Mouse (Mus musculus) right cerebral cortex, adult 18-20 months (tissue): ENCODE measurements around the gene Plekhh3.

ENCODE experiments used
- DNase-seq: peaks from one replicate; pipeline ENCODE4 v3.0.0; 2022; ENCODE audit warnings: mixed read lengths

Plekhh3 gene

DNA sequence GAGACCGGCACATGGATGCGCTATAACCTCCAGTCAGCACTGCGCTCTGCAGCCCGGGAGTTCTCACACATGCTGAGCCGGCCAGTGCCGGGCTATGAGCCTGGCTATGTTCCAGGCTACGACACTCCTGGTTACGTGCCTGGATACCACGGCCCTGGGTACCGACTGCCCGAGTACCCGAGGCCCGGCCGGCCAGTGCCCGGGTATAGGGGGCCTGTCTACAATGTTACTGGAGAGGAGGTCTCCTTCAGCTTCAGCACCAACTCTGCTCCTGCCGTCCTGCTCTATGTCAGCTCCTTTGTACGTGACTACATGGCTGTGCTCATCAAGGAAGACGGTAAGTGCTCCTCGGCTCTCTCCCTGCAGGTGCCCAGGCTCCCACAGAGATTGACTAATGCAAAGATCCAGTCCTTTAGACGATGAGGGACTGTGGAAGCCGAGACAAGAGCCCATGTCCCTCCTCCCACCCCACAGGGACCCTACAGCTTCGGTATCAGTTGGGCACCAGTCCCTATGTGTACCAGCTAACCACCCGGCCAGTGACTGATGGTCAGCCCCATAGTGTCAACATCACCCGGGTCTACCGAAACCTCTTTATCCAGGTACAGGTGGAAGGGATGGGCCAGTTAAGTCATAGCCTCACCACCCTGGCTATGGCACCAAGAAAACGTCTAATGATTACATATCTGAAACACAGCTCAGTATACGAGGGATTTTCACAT is 15.5 kb upstream of the Plekhh3 start:
- no peak for DNase-seq

- DNase-seq, result no peak
Measured at GRCm38 (mm10) chr11:101185441-101185840, 14.3 kb upstream of the Plekhh3 start.

- DNase-seq, result no peak
Measured at GRCm38 (mm10) chr11:101184984-101185383, 13.8 kb upstream of the Plekhh3 start.

GRCm38 (mm10) chr11:101182771-101183517 is 11.8 kb upstream of the Plekhh3 start:
- DNase-seq, result no peak

DNA sequence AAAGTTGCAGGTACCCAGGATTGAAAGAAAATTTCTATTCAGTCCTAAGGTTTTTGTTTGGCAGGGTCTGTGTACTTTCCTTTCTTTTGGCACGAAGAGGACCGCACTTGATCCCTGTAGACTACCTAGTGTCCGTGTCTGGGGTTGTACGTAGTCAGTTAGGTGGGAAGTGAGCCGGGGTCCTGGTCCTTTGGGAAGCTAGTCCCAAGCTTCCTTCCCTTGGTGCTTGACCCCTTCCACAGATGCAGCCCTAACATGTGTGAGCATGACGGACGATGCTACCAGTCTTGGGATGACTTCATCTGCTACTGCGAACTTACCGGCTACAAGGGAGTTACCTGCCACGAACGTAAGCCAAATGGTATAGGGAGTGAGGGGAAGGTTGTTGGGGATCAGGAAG is 10.8 kb upstream of the Plekhh3 start:
- no peak for DNase-seq

DNA sequence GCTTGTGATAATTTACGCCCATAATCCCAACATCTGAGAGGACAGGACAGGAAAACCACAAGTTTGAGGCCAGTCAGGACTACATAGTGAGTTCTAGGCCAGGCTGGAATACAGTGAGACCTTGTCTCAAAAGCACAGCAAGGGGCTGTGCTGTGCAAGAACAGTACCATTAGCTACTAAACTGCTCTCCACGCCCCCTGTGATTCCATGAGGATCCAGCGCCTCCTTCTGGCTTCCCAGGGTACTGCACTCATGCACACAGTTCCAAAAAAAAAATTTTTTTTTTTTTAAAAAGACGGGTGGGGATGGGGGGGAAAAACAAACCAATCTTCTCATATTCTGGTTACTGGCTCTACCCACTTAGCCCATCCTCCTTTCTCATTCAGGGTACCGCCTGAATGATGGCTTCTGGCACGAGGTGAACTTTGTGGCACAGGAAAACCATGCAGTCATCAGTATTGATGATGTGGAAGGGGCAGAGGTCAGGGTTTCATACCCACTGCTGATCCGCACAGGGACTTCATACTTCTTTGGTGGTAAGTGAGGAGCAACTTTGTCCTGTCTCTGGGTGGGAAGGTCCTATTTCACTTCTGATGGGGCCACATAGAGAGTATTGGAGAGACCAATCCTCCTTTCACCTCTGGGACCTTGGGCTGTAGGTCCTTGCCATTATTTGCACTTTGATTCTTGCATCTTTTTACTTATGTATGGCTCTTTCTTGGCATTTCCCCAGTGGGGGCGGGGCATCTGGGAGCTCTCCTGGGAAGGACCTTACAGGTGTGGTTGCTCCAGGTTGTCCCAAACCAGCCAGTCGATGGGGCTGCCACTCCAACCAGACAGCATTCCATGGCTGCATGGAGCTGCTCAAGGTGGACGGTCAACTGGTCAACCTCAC is 9.9 kb upstream of the Plekhh3 start:
- DNase-seq, result no peak

DNA sequence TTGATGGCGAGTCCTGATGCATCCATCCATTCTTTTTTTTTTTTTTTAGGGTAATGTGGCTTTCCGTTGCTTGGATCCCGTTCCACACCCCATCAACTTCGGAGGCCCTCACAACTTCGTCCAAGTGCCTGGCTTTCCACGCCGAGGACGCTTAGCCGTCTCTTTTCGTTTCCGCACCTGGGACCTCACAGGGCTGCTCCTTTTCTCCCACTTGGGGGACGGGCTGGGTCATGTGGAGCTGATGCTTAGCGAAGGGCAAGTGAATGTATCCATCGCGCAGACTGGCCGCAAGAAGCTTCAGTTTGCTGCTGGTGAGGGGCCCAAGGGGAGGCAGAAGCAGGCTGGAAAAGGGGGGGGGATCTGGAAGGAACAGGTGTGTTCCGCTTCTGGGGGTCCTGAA is 9.1 kb upstream of the Plekhh3 start:
- DNase-seq, result no peak

DNA sequence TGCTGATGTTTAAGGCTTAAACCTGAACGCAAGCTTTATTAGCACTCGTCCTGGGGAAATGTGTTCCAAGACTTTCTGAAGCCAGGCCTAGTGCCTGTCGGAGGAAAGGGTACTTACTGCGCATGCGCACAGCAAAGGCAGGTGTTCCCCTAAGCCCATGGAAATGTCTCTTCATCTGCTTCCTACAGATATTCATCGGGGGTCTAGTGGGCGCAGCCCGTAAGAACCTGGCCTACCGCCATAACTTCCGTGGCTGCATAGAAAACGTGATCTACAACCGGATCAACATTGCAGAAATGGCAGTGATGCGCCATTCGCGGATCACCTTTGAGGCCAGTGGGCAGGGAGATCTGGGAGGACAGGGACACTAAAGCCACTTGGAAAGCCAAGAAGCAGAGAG is 8.2 kb upstream of the Plekhh3 start:
- DNase-seq, result no peak

DNA sequence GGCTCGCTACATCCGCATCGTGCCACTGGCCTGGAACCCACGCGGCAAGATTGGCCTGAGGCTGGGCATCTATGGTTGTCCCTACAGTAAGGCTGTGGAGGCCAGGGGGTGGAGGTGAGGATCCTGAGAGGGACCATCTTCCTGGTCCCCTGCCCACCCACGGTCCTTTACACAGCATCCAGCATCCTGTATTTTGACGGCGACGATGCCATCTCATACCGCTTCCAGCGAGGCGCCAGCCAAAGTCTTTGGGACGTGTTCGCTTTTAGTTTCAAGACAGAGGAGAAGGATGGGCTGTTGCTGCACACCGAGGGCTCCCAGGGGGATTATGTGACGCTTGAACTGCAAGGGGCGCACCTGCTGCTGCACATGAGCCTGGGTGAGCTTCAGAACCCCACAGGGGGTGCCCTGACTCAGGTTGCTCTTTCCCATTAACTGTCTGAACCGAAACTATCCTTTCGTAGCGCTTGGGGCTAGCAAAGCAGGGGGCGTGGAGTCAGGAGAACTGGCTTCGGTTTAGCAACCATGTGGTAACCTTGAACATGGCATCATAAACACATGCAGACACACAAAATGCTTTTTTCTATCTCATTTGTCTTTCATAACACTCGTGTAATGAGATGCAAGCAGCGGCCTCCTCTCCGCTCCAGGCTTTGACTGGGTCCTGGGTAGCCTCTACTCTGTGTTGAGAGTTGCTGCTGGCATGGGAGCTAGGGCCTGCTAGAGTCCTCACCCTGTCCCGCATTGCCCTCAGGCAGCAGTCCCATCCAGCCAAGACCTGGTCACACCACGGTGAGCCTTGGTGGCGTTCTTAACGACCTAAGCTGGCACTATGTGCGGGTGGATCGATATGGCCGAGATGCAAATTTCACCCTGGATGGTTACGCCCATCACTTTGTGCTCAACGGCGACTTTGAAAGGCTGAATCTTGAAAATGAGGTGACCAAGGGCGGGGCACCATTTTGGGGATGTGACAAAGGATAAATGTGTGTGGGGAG is 7.2 kb upstream of the Plekhh3 start:
- no peak for DNase-seq

DNA sequence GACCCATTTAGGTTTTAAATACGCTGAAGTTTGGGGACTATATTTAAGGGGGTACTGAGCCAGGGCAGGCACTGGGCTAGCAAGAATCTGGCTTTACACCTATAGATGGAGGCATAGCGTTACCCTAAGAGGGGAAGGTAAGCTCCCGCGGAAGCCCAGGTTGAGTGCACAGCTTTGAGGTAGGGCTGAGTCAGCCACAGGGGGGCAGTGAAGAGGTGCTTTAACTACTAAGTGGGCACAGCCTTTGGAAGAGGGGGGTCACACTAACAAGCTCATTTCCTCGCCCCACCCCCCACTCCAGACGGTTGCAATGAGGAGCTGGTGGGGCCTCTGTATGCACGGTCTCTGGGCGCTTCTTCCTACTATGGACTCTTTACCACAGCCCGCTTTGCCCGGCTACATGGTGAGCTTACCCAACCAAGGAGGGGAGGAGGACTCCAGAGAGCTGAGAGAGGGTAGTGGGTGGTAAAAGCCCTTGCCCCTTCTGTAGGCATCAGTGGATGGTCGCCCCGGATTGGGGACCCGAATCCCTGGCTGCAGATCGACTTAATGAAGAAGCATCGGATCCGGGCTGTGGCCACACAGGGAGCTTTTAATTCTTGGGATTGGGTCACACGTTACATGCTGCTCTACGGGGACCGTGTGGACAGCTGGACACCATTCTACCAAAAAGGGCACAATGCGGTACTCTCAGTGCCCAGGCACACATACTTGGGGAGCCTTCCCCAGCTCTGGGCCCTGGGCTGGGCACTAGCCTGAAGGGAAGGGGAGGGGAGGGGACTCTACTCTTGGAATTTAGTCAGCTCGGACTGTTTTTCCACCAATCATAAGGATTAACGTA is 6.0 kb upstream of the Plekhh3 start:
- peak; percentile 80 for DNase-seq

DNA sequence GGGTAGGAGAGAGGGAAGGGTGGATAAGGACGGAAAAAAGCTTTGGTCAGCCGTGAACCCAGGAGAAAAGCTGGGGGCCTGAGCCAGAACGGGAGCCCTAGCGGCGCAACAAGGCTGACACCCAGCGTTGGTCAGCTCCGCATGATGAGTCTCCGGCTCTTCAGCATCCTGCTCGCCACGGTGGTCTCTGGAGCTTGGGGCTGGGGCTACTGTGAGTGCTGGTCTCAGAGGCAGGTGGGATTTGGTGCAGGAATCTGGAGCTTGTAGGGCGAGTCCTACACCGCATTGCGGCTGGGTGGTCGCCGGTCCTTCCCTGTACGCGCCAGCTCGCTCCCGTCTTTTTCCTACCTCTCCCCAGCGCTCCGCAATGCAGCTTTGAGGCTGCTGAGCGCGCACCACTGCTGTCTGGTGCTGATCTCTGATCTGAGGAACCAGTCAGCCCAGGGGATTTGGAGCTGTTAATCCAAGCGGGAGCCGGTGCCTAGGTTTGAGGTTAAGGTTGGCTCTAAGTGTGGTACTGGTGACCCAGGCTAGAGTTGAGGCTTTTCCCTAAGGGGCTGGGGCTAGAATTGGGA is 5.1 kb upstream of the Plekhh3 start:
- DNase-seq, result no peak

GRCm38 (mm10) chr11:101175636-101176116 is 4.5 kb upstream of the Plekhh3 start:
- DNase-seq, result peak; percentile 64

GRCm38 (mm10) chr11:101174851-101175628 is 3.9 kb upstream of the Plekhh3 start, which contains the start of gene Ccr10:
Gene Ccr10, minus strand, starts transcription at chr11:101175443.
- DNase-seq, result no peak

DNA sequence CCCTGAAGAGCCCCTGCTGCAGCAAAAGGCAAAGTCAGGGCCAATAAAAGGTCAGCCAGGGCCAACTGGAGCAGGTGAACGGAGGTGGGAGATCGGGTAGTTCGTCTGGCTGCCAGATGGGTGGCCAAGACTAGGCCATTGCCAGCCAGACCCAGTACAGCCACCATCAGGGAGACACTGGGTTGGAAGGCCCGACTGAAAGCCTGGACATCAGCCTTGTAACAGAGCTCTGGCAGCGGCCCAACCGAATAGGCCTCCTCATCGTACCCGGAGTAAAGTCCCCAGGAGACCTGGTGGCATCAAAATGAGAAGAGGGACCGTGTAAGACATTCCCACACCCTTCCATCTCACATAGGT is 3.2 kb upstream of the Plekhh3 start:
- DNase-seq, result no peak

DNA sequence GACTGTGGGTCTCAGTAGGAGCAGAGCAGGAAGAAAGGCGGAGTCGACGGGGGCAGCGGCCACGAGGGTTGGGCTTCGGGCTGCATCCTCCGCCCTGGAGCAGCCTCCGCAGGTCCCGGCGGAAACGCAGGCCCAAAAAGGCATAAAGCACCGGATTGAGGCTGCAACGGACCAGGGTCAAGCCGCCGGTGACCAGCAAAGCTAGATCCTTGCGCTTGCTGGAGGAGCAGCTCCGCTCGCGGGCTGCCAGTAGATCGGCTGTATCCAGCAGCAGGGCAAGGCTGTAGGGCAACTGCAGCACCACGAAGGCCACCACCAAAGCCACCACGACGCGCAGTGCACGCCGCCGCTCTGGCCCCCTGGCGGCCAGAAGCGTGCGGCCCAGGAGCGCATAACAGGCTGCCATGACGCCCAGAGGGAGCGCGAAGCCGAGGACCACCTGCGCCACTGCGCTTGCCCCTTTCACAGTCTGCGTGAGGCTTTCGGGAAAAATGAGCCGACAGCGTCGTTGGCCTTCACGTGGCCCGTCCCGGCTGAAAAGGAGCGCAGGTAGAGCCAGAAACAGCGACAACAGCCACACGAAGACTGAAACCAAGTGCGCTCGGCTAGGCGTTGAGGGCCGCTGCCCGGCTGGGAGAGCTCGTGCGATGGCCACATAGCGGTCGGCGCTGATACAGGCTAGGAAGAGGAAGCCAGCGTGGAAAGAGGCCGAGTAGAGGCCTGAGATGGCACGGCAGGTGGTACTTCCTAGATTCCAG is 2.7 kb upstream of the Plekhh3 start:
- DNase-seq, result no peak

- no peak for DNase-seq
Measured at GRCm38 (mm10) chr11:101173112-101173511, 2.0 kb upstream of the Plekhh3 start.

- no peak for DNase-seq
Measured at GRCm38 (mm10) chr11:101172434-101172815, 1.3 kb upstream of the Plekhh3 start.

GRCm38 (mm10) chr11:101171721-101172433 is 726 bp upstream of the Plekhh3 start:
- peak; percentile 79 for DNase-seq
